ENCODE assay signal across 18 mouse cellular contexts in the genomic region with DNA sequence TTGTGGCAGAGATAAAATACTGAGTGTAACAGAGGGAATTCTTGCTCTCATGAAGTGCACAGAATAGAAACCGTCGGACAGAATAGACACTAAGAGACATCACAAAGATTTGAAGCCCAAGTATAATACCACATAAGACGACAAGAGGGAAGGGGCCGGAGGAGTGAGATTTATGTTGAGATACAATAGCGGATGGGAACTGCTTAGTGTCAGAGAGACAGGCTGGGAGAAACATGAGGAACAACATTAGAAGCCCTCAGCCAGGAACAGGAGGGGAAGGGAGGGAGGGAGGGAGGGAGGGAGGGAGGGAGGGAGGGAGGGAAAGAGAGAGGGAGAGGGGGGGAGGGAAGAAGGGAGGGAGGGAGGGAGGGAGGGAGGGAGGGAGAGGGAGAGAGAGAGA. TPM values are rescaled to one million over a fixed set of nuclear protein-coding genes. Genes with fewer than 3 reads are reported as not detected.
DNase-seq lines count a peak whose midpoint lies in the region; ATAC-seq and TF ChIP-seq lines count a peak whose summit lies in the region.
"Had no signal": no experiment of that assay in that cellular context is flagged by ENCODE, and none has a peak within 500 bp of the region (broad histone marks: within the 10 kb centered on the region; RNA-seq: fewer than 3 reads in every experiment).

No protein-coding gene starts in this region.

- 49% methylated on average over 5 of the region's 5 CpGs for WGBS in heart, embryonic 10.5 days
- 26% methylated on average over 5 of the region's 5 CpGs for WGBS in intestine, embryonic 14.5 days
- WGBS in intestine, postnatal 0 days = 61% methylated on average over 5 of the region's 5 CpGs
- 77% methylated on average over 5 of the region's 5 CpGs for whole genome bisulfite sequencing in forebrain, embryonic 16.5 days
- WGBS in midbrain, embryonic 14.5 days = 46% methylated on average over 5 of the region's 5 CpGs
- 40% methylated on average over 5 of the region's 5 CpGs for WGBS in kidney, embryonic 15.5 days

- H3K9me3 ChIP-seq in heart, embryonic 10.5 days = no peaks in the 10 kb centered on the region
- no peaks in the 10 kb centered on the region for H3K9me3 ChIP-seq in intestine, embryonic 14.5 days (ENCODE audit: control insufficient read depth, low read length)
- no peaks in the 10 kb centered on the region for H3K9me3 ChIP-seq in intestine, postnatal 0 days (ENCODE audit: control insufficient read depth)
- no peaks in the 10 kb centered on the region for H3K9me3 ChIP-seq in forebrain, embryonic 16.5 days (ENCODE audit: control insufficient read depth, low read length)
- H3K9me3 ChIP-seq in midbrain, embryonic 14.5 days (ENCODE audit: control insufficient read depth, low read length) = no peaks in the 10 kb centered on the region
- no peaks in the 10 kb centered on the region for H3K9me3 ChIP-seq in kidney, embryonic 15.5 days (replicated peaks)
- H3K9me3 ChIP-seq: limb, embryonic 15.5 days had no signal

- H3K4me2 ChIP-seq in intestine, embryonic 14.5 days (ENCODE audit: low read length) = 0 out of 2 replicates have a peak overlapping the region, but pooled peaks have one; percentile 15
- no peak overlapping the region for H3K4me2 ChIP-seq in intestine, postnatal 0 days (replicated peaks; ENCODE audit: low read depth)
- H3K4me2 ChIP-seq in forebrain, embryonic 16.5 days (ENCODE audit: low read length) = no peak overlapping the region
- H3K4me2 ChIP-seq in midbrain, embryonic 14.5 days (ENCODE audit: low read length) = no peak overlapping the region
- H3K4me2 ChIP-seq in kidney, embryonic 15.5 days = no peak overlapping the region
- H3K4me2 ChIP-seq: limb, embryonic 15.5 days had no signal

- H3K4me3 ChIP-seq in heart, embryonic 10.5 days = no peak overlapping the region
- H3K4me3 ChIP-seq in intestine, embryonic 14.5 days (ENCODE audit: low read depth, low read length) = no peak overlapping the region
- H3K4me3 ChIP-seq in intestine, postnatal 0 days (ENCODE audit: low read depth, low read length) = no peak overlapping the region
- no peak overlapping the region for H3K4me3 ChIP-seq in forebrain, embryonic 16.5 days (replicated peaks; ENCODE audit: low read length)
- H3K4me3 ChIP-seq in midbrain, embryonic 14.5 days (replicated peaks; ENCODE audit: low read depth, low read length) = no peak overlapping the region
- no peak overlapping the region for H3K4me3 ChIP-seq in kidney, embryonic 15.5 days (replicated peaks)
- H3K4me3 ChIP-seq: limb, embryonic 15.5 days had no signal

- DNase-seq in heart, embryonic 10.5 days (ENCODE audit: low spot score) = no peak
- DNase-seq in heart, postnatal 25 days (ENCODE audit: low spot score) = no peak
- DNase-seq in intestine, embryonic 14.5 days (ENCODE audit: low spot score) = no peak
- no peak for DNase-seq in midbrain, embryonic 14.5 days
- DNase-seq in thymus, adult 18-20 months = no peak
- DNase-seq: adrenal gland, postnatal 36 days; cerebellum, adult 9-11 months; embryo, embryonic 11 days; gastrocnemius, postnatal 36 days; layer of hippocampus, adult 9-11 months; lung, adult 18-20 months had no signal

- H3K27me3 ChIP-seq in heart, embryonic 10.5 days (ENCODE audit: insufficient read depth, poor library complexity, severe bottlenecking) = no peaks in the 10 kb centered on the region
- no peaks in the 10 kb centered on the region for H3K27me3 ChIP-seq in intestine, embryonic 14.5 days (replicated peaks; ENCODE audit: control insufficient read depth, insufficient read depth, low read length)
- H3K27me3 ChIP-seq in intestine, postnatal 0 days (replicated peaks; ENCODE audit: control insufficient read depth, insufficient read depth, low read length) = no peaks in the 10 kb centered on the region
- no peaks in the 10 kb centered on the region for H3K27me3 ChIP-seq in forebrain, embryonic 16.5 days (replicated peaks; ENCODE audit: control insufficient read depth, insufficient read depth, low read length)
- H3K27me3 ChIP-seq in midbrain, embryonic 14.5 days (ENCODE audit: control insufficient read depth, insufficient read depth, low read length) = no peaks in the 10 kb centered on the region
- no peaks in the 10 kb centered on the region for H3K27me3 ChIP-seq in kidney, embryonic 15.5 days
- H3K27me3 ChIP-seq: limb, embryonic 15.5 days had no signal

- H3K36me3 ChIP-seq in heart, embryonic 10.5 days = 0 out of 2 replicates have a peak, but pooled peaks cover 3% of the 10 kb centered on the region
- H3K36me3 ChIP-seq in intestine, embryonic 14.5 days (ENCODE audit: control insufficient read depth, insufficient read depth, low read length) = no peaks in the 10 kb centered on the region
- H3K36me3 ChIP-seq in intestine, postnatal 0 days (ENCODE audit: control insufficient read depth, insufficient read depth) = 0 out of 2 replicates have a peak, but pooled peaks cover 4% of the 10 kb centered on the region
- 0 out of 2 replicates have a peak, but pooled peaks cover 2% of the 10 kb centered on the region for H3K36me3 ChIP-seq in forebrain, embryonic 16.5 days (ENCODE audit: control insufficient read depth, insufficient read depth)
- peaks cover 10% of the 10 kb centered on the region; the same call in 1 of the 2 replicates for H3K36me3 ChIP-seq in midbrain, embryonic 14.5 days (ENCODE audit: control insufficient read depth, insufficient read depth, low read length)
- H3K36me3 ChIP-seq in kidney, embryonic 15.5 days = peaks cover 6% of the 10 kb centered on the region; the same call in 1 of the 2 replicates

- H3K27ac ChIP-seq in heart, embryonic 10.5 days = peak overlapping the region; percentile 22; the same call in 1 of the 2 replicates
- peak overlapping the region; percentile 79 for H3K27ac ChIP-seq in intestine, embryonic 14.5 days (ENCODE audit: low read depth)
- H3K27ac ChIP-seq in intestine, postnatal 0 days (ENCODE audit: low read depth, low read length) = no peak overlapping the region
- H3K27ac ChIP-seq in forebrain, embryonic 16.5 days (ENCODE audit: low read length) = no peak overlapping the region
- peak overlapping the region; percentile 80 for H3K27ac ChIP-seq in midbrain, embryonic 14.5 days (replicated peaks; ENCODE audit: low read depth, low read length)
- no peak overlapping the region for H3K27ac ChIP-seq in kidney, embryonic 15.5 days
- H3K27ac ChIP-seq: kidney, postnatal 0 days; limb, embryonic 15.5 days; macrophage had no signal

- intact Hi-C loops in heart, postnatal 25 days (cut with DNase I) = no loop called here

- peak; percentile 79 for ATAC-seq in intestine, embryonic 14.5 days (replicated peaks; ENCODE audit: low FRiP score, low TSS enrichment, low read depth)
- ATAC-seq in intestine, postnatal 0 days = no peak
- peak; percentile 45; the same call in 1 of the 2 replicates for ATAC-seq in forebrain, embryonic 16.5 days
- ATAC-seq in midbrain, embryonic 14.5 days (ENCODE audit: low FRiP score, low TSS enrichment) = no peak
- no peak for ATAC-seq in kidney, embryonic 15.5 days (replicated peaks; ENCODE audit: low FRiP score)
- ATAC-seq: activated CD4-positive, CD25-positive, alpha-beta regulatory T cell, adult 4 months had no signal

- peaks cover 61% of the 10 kb centered on the region for H3K4me1 ChIP-seq in heart, embryonic 10.5 days
- peaks cover 45% of the 10 kb centered on the region for H3K4me1 ChIP-seq in intestine, embryonic 14.5 days (replicated peaks; ENCODE audit: control insufficient read depth, insufficient read depth, low read length)
- no peaks in the 10 kb centered on the region for H3K4me1 ChIP-seq in intestine, postnatal 0 days (replicated peaks; ENCODE audit: control insufficient read depth, insufficient read depth, low read length)
- peaks cover 4% of the 10 kb centered on the region; the same call in 1 of the 2 replicates for H3K4me1 ChIP-seq in forebrain, embryonic 16.5 days (replicated peaks; ENCODE audit: control insufficient read depth, insufficient read depth, low read length)
- peaks cover 18% of the 10 kb centered on the region for H3K4me1 ChIP-seq in midbrain, embryonic 14.5 days (ENCODE audit: control insufficient read depth, insufficient read depth, low read length)
- peaks cover 38% of the 10 kb centered on the region for H3K4me1 ChIP-seq in kidney, embryonic 15.5 days

- no peak for TF ChIP-seq CTCF in intestine, postnatal 0 days (IDR thresholded peaks at IDR 0.05; ENCODE audit: low read depth)

- no peak overlapping the region for H3K9ac ChIP-seq in intestine, embryonic 14.5 days (ENCODE audit: low read length)
- no peak overlapping the region for H3K9ac ChIP-seq in intestine, postnatal 0 days (ENCODE audit: low read depth, low read length)
- H3K9ac ChIP-seq in forebrain, embryonic 16.5 days (replicated peaks; ENCODE audit: low read depth, low read length) = no peak overlapping the region
- H3K9ac ChIP-seq in midbrain, embryonic 14.5 days (replicated peaks; ENCODE audit: low read length) = no peak overlapping the region
- no peak overlapping the region for H3K9ac ChIP-seq in kidney, embryonic 15.5 days
- H3K9ac ChIP-seq: limb, embryonic 15.5 days had no signal

RNA-seq across cellular contexts. Expression of a gene that starts 55.4 kb away (rescaled TPM):
- 38.2 and 40.3 TPM in 2 replicates for polyA plus RNA-seq in heart, embryonic 10.5 days (2016; fragmentation: Nextera tagmentation; extraction: Ambion mirVana)
- total RNA-seq in heart, postnatal 25 days (2021) = 10 to 100 TPM; 30.7 to 38.3 TPM
- polyA plus RNA-seq in intestine, embryonic 14.5 days (2014; fragmentation: Nextera tagmentation; extraction: Ambion mirVana) = 85.0 and 97.7 TPM in 2 replicates
- 86.9 and 88.1 TPM in 2 replicates for polyA plus RNA-seq in intestine, postnatal 0 days (2015; fragmentation: Nextera tagmentation; extraction: Ambion mirVana)
- 41.1 and 46.9 TPM in 2 replicates for polyA plus RNA-seq in forebrain, embryonic 16.5 days (2015; fragmentation: Nextera tagmentation; extraction: Ambion mirVana)
- 34.5 and 35.2 TPM in 2 replicates for polyA plus RNA-seq in midbrain, embryonic 14.5 days (2014; fragmentation: Nextera tagmentation; extraction: Ambion mirVana)
- 56.3 and 60.0 TPM in 2 replicates for polyA plus RNA-seq in kidney, embryonic 15.5 days (2015; fragmentation: Nextera tagmentation; extraction: Ambion mirVana)

Comparison
In these comparisons a context has a peak if more than half of its experiments do, and no peak if none do; other contexts are left out.
1. H3K27ac ChIP-seq: peak in heart, embryonic 10.5 days (single experiment), intestine, embryonic 14.5 days (single experiment) and midbrain, embryonic 14.5 days (single experiment); none in intestine, postnatal 0 days (single experiment), forebrain, embryonic 16.5 days (single experiment) and kidney, embryonic 15.5 days (single experiment).
2. ATAC-seq: peak in intestine, embryonic 14.5 days (single experiment) and forebrain, embryonic 16.5 days (single experiment); none in intestine, postnatal 0 days (single experiment), midbrain, embryonic 14.5 days (single experiment) and kidney, embryonic 15.5 days (single experiment).